Mouse (Mus musculus) adrenal gland, postnatal 10 days (tissue): ENCODE results near the gene Zscan21. TPM values are rescaled to one million over a fixed set of nuclear protein-coding genes. Genes with fewer than 3 reads are reported as not detected.
"Not testable (repeated sequence)": the region's sequence is repeated elsewhere in the genome, so short reads cannot be mapped to it uniquely, and the experiment has no call there.

ENCODE experiments used
- DNase-seq: peaks from one replicate; pipeline ENCODE4 v3.0.0; 2021; ENCODE audit warnings: mixed read lengths
- long read RNA-seq, 2 experiments: library from polyadenylated mRNA; stranded (forward); transcript quantifications; one replicate each; pipeline ENCODE4 v2.0.0; 2021
- total RNA-seq, 2 experiments: library from RNA; stranded (reverse); gene quantifications; 2 replicates each; pipeline ENCODE4 v1.2.3; 2021

Gene Zscan21
- 10 to 100 TPM; 17.3 to 19.4 TPM for total RNA-seq
- long read RNA-seq, experiment 1, transcript Zscan21-202 (4 exons, 2,134 nt), result minor isoform, 5 of 21 reads
- long read RNA-seq, experiment 1, transcript Zscan21-204 (4 exons, 2,204 nt), result major isoform, 6 of 21 reads
- long read RNA-seq, experiment 1, transcript Zscan21-205 (5 exons, 2,310 nt), result minor isoform, 5 of 21 reads
- long read RNA-seq, experiment 1, partial matches to known transcripts, result 0 of 21 reads
- long read RNA-seq, experiment 1, other reads (novel, unspliced or antisense), result 4 of 21 reads
- long read RNA-seq, experiment 2, partial matches to known transcripts, result 1 of 10 reads
- long read RNA-seq, experiment 2, other reads (novel, unspliced or antisense), result 0 of 10 reads

- peak; percentile 94 for DNase-seq
These were observed at the start of gene Zscan21 for GRCm38 (mm10) chr5:138116255-138117198. Zscan21 (plus strand) TSS chr5:138116903.

- no peak for DNase-seq
These were observed 42.9 kb upstream of the Zscan21 start for GRCm38 (mm10) chr5:138073803-138074202.

GRCm38 (mm10) chr5:138075684-138076083 lies 41.0 kb upstream of the Zscan21 start:
- no peak for DNase-seq

GRCm38 (mm10) chr5:138076148-138076547 lies 40.6 kb upstream of the Zscan21 start:
- no peak for DNase-seq

- no peak for DNase-seq
These were observed 36.2 kb upstream of the Zscan21 start for GRCm38 (mm10) chr5:138080456-138080855.

- DNase-seq, result no peak
These were observed 35.3 kb upstream of the Zscan21 start for GRCm38 (mm10) chr5:138081446-138081845.

GRCm38 (mm10) chr5:138083318-138083900 lies 33.3 kb upstream of the Zscan21 start:
- no peak for DNase-seq

GRCm38 (mm10) chr5:138083936-138084335 lies 32.8 kb upstream of the Zscan21 start:
- no peak for DNase-seq

- no peak for DNase-seq
These were observed 32.2 kb upstream of the Zscan21 start for GRCm38 (mm10) chr5:138084507-138084906.

GRCm38 (mm10) chr5:138084996-138085395 lies 31.7 kb upstream of the Zscan21 start, which contains the start of gene Zkscan1:
Zkscan1 (plus strand) TSS chr5:138085084.
- peak; percentile 85 for DNase-seq

GRCm38 (mm10) chr5:138085421-138085911 lies 31.2 kb upstream of the Zscan21 start:
- DNase-seq, result peak; percentile 47

- DNase-seq, result no peak
These were observed 29.9 kb upstream of the Zscan21 start for GRCm38 (mm10) chr5:138086842-138087241.

- DNase-seq, result no peak
These were observed 28.3 kb upstream of the Zscan21 start for GRCm38 (mm10) chr5:138088366-138088765.

GRCm38 (mm10) chr5:138089108-138089551 lies 27.6 kb upstream of the Zscan21 start:
- DNase-seq, result no peak

- DNase-seq, result peak; percentile 20
These were observed 26.4 kb upstream of the Zscan21 start for GRCm38 (mm10) chr5:138090271-138090670.

- DNase-seq, result no peak
These were observed 26.0 kb upstream of the Zscan21 start for GRCm38 (mm10) chr5:138090737-138091136.

- DNase-seq, result no peak
These were observed 23.9 kb upstream of the Zscan21 start for GRCm38 (mm10) chr5:138092771-138093170.

GRCm38 (mm10) chr5:138094474-138094873 lies 22.2 kb upstream of the Zscan21 start:
- DNase-seq, result no peak

- DNase-seq, result no peak
These were observed 11.7 kb upstream of the Zscan21 start for GRCm38 (mm10) chr5:138104976-138105375.

GRCm38 (mm10) chr5:138107130-138107529 lies 9.6 kb upstream of the Zscan21 start:
- no peak for DNase-seq

GRCm38 (mm10) chr5:138109847-138110396 lies 6.8 kb upstream of the Zscan21 start:
- DNase-seq, result not testable (repeated sequence)
